Mouse (Mus musculus): ENCODE measurements around the gene Spef2.

GRCm38 (mm10) chr15:9748359-9749102 lies at the start of gene Spef2:
- TF ChIP-seq POLR2A (IDR thresholded peaks at IDR 0.05; ENCODE audit: control insufficient read depth, low read depth, low read length) (peak; percentile 79; the same call in 1 of the 2 replicates), CTCF (IDR thresholded peaks at IDR 0.05; ENCODE audit: control insufficient read depth, insufficient read depth, insufficient replicate concordance, low read depth, low read length) (0 out of 2 replicates have a peak, but pooled peaks have one; percentile 17)

Data from testis, adult 2 months (tissue).